Mouse (Mus musculus) liver, postnatal 0 days (tissue): ENCODE results near the gene Surf6. TPM values are rescaled to one million over a fixed set of nuclear protein-coding genes. Genes with fewer than 3 reads are reported as not detected.
A peak's percentile ranks its signal among the peaks of the same experiment; 100 is the strongest.

Experiments used
- ATAC-seq: fragments of 200-750 bp; cut with Nextera tagmentation; 2 replicates; pipeline ENCODE4 v1.8.0; 2017; ENCODE audit warnings: mild to moderate bottlenecking, moderate library complexity
- DNase-seq: peaks from one replicate; pipeline ENCODE4 v3.0.0-alpha.2; 2016
- H3K27ac ChIP-seq: fragments of 300-500 bp; sonication (generic); 2 replicates; pipeline ENCODE4 v1.5.1; 2014; ENCODE audit warnings: antibody characterized with exemption, moderate library complexity, mild to moderate bottlenecking, low read depth
- H3K27me3 ChIP-seq: fragments of 300-500 bp; sonication (generic); 2 replicates; pipeline ENCODE4 v1.6.1; 2014; ENCODE audit warnings: low read length, control low read depth, mixed read lengths; ENCODE audit not compliant: insufficient read depth
- H3K36me3 ChIP-seq: fragments of 300-500 bp; sonication (generic); replicated peaks from 2 replicates; pipeline ENCODE4 v1.6.1; 2014; ENCODE audit warnings: mild to moderate bottlenecking, control low read depth, low read length, moderate library complexity, mixed read lengths; ENCODE audit not compliant: insufficient read depth
- H3K4me1 ChIP-seq: fragments of 300-500 bp; sonication (generic); 2 replicates; pipeline ENCODE4 v1.6.1; 2014; ENCODE audit warnings: antibody characterized with exemption, mild to moderate bottlenecking, control low read depth; ENCODE audit not compliant: insufficient read depth
- H3K4me2 ChIP-seq: fragments of 300-500 bp; sonication (generic); 2 replicates; pipeline ENCODE4 v1.6.1; 2014; ENCODE audit warnings: low read depth, mild to moderate bottlenecking, low read length, moderate library complexity, mixed read lengths
- H3K4me3 ChIP-seq: fragments of 300-500 bp; sonication (generic); 2 replicates; pipeline ENCODE4 v1.5.1; 2014; ENCODE audit warnings: low read depth, low read length
- H3K9ac ChIP-seq: fragments of 300-500 bp; sonication (generic); replicated peaks from 2 replicates; pipeline ENCODE4 v1.6.1; 2014; ENCODE audit warnings: mild to moderate bottlenecking, moderate library complexity
- H3K9me3 ChIP-seq: fragments of 300-500 bp; sonication (generic); 2 replicates; pipeline ENCODE4 v1.6.1; 2016; ENCODE audit warnings: mild to moderate bottlenecking, control low read depth, low read length, mixed read lengths
- CTCF ChIP-seq: sonication (generic); IDR thresholded peaks from 2 replicates; pipeline ENCODE4 v1.5.1; 2016; ENCODE audit warnings: antibody characterized with exemption, low read depth
- EP300 ChIP-seq: IDR thresholded peaks from 2 replicates; pipeline ENCODE4 v1.6.1; 2016; ENCODE audit warnings: antibody characterized with exemption, low read depth, mild to moderate bottlenecking
- WGBS: fragments of 180-500 bp; shearing (Covaris S2); extraction: QIAGEN DNeasy Blood & Tissue Kit; methylation state at CpG from one replicate; pipeline ENCODE4 v1.1.7; 2014; ENCODE audit not compliant: insufficient replicate concordance; 5-methylcytosine and 5-hydroxymethylcytosine counted together
- polyA plus RNA-seq: library from polyadenylated mRNA; unstranded; fragments of >200 nt; fragmentation: Nextera tagmentation; extraction: Ambion mirVana; gene quantifications from 2 replicates; pipeline ENCODE4 v1.2.1, GENCODE M21; 2015

The Surf6 gene
- polyA plus RNA-seq, 1 experiment from 2014 or later = 8.4 TPM

DNA sequence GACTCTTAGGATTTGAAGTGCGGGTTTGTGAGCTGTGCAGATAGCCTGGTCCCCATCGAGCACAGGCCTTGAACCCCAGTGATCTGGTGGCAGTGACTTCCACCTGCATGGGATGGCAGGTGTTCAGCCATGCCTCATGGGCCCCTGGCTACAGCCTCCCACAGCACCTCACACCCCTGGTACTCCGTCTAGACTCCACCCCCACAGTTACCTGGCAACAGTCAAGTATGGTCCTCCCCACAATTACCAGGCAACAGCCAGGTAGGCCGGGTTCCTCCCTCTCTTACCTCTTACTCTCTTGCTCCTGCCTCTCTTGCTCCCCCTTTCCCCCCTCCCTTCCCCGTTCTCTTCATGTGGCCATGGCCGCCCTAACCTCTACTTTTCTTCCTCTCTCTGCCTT is 32.0 kb downstream of the Surf6 start:
- 47% methylated on average over 6 of the region's 6 CpGs for WGBS
- no peak for ATAC-seq
- no peaks in the 10 kb centered on the region for H3K9me3 ChIP-seq

GRCm38 (mm10) chr2:26864879-26865278 is 37.8 kb downstream of the Surf6 start, which contains the start of gene Abo:
Gene Abo (minus strand): TSS chr2:26864979.
- no peak within 1 kb of the TSS for H3K4me3 ChIP-seq
- TF ChIP-seq EP300 (no peak), CTCF (no peak)
- no peak for DNase-seq
- WGBS = 52% methylated on average over 3 of the region's 3 CpGs
- ATAC-seq = no peak
- H3K9me3 ChIP-seq = no peaks in the 10 kb centered on the region
- H3K27ac ChIP-seq = no peak within 1 kb of the TSS
- H3K9ac ChIP-seq = no peak within 1 kb of the TSS
- H3K4me2 ChIP-seq = no peak within 1 kb of the TSS
- H3K27me3 ChIP-seq = 0 out of 2 replicates have a peak, but pooled peaks cover 4% of the 10 kb centered on the region
- H3K4me1 ChIP-seq = no peaks in the 10 kb centered on the region
- H3K36me3 ChIP-seq = no peaks in the 10 kb centered on the region

More for the DNA sequence above, 32.0 kb downstream of the Surf6 start:
- Histone ChIP-seq H3K4me2 (no peak overlapping the region), H3K27ac (no peak overlapping the region), H3K4me1 (no peaks in the 10 kb centered on the region), H3K4me3 (no peak overlapping the region), H3K36me3 (no peaks in the 10 kb centered on the region), H3K9ac (no peak overlapping the region), H3K27me3 (no peaks in the 10 kb centered on the region)
- TF ChIP-seq EP300 = no peak
- no peak for TF ChIP-seq CTCF
- DNase-seq = no peak

- no peak for DNase-seq
- H3K27ac ChIP-seq = no peak overlapping the region
- H3K36me3 ChIP-seq = no peaks in the 10 kb centered on the region
- 40% methylated on average over 3 of the region's 3 CpGs for WGBS
- H3K4me2 ChIP-seq = no peak overlapping the region
- H3K9ac ChIP-seq = no peak overlapping the region
- no peaks in the 10 kb centered on the region for H3K4me1 ChIP-seq
- H3K9me3 ChIP-seq = no peaks in the 10 kb centered on the region
- no peak overlapping the region for H3K4me3 ChIP-seq
- 0 out of 2 replicates have a peak, but pooled peaks cover 4% of the 10 kb centered on the region for H3K27me3 ChIP-seq
- TF ChIP-seq EP300 = no peak
- no peak for ATAC-seq
These were observed 39.8 kb downstream of the Surf6 start for GRCm38 (mm10) chr2:26862856-26863255.

- Histone ChIP-seq H3K4me3 (no peak overlapping the region), H3K27me3 (no peaks in the 10 kb centered on the region), H3K9ac (no peak overlapping the region), H3K4me2 (no peak overlapping the region), H3K9me3 (no peaks in the 10 kb centered on the region), H3K4me1 (no peaks in the 10 kb centered on the region), H3K36me3 (no peaks in the 10 kb centered on the region), H3K27ac (no peak overlapping the region)
- 41% methylated on average over 2 of the region's 2 CpGs for WGBS
- peak; percentile 35 for DNase-seq
- peak; percentile 35 for ATAC-seq
- TF ChIP-seq CTCF = peak; percentile 74
- TF ChIP-seq EP300 = no peak
These were observed 55.0 kb downstream of the Surf6 start for GRCm38 (mm10) chr2:26847706-26848105.

Other genes with a start within 250 kb of the Surf6 start
- 0.14 TPM in 1 of 2 replicates, not detected in the other for gene Lcn4, start 231.6 kb downstream of the Surf6 start, polyA plus RNA-seq
- gene Abo, start 37.9 kb downstream of the Surf6 start, polyA plus RNA-seq = not detected in 2 replicates
- gene Med22, start 7.8 kb upstream of the Surf6 start, polyA plus RNA-seq = 13.2 and 14.4 TPM in 2 replicates
- 341 and 347 TPM in 2 replicates for gene Rpl7a, start 7.9 kb upstream of the Surf6 start, polyA plus RNA-seq
- gene Surf2, start 13.5 kb upstream of the Surf6 start, polyA plus RNA-seq = 14.6 and 15.3 TPM in 2 replicates
- 29.8 and 30.1 TPM in 2 replicates for gene Surf1, start 13.7 kb upstream of the Surf6 start, polyA plus RNA-seq
- 105 and 112 TPM in 2 replicates for gene Surf4, start 31.0 kb upstream of the Surf6 start, polyA plus RNA-seq
- 0.06 TPM in 1 of 2 replicates, not detected in the other for gene Stkld1, start 31.2 kb upstream of the Surf6 start, polyA plus RNA-seq
- 13.7 and 14.2 TPM in 2 replicates for gene Rexo4, start 61.5 kb upstream of the Surf6 start, polyA plus RNA-seq
- gene Adamts13, start 70.5 kb upstream of the Surf6 start, polyA plus RNA-seq = 1.7 and 1.9 TPM in 2 replicates
- 21.1 and 23.5 TPM in 2 replicates for gene Cacfd1, start 107.0 kb upstream of the Surf6 start, polyA plus RNA-seq
- gene Slc2a6, start 125.1 kb upstream of the Surf6 start, polyA plus RNA-seq = 0.31 and 0.47 TPM in 2 replicates
- 0.49 TPM in 1 of 2 replicates, not detected in the other for gene Mymk, start 169.3 kb upstream of the Surf6 start, polyA plus RNA-seq
- gene Adamtsl2, start 176.5 kb upstream of the Surf6 start, polyA plus RNA-seq = 1.1 and 1.2 TPM in 2 replicates
- not detected in 2 replicates for gene Fam163b, start 239.6 kb upstream of the Surf6 start, polyA plus RNA-seq